ENCODE assay signal across 9 mouse cellular contexts in genomic region chr4:151975441-151975840, GRCm38 (mm10). TPM values are rescaled to one million over a fixed set of nuclear protein-coding genes. Genes with fewer than 3 reads are reported as not detected.
A peak's percentile ranks its signal among the peaks of the same experiment; 100 is the strongest.
DNase-seq lines count a peak whose midpoint lies in the region; ATAC-seq and TF ChIP-seq lines count a peak whose summit lies in the region.
"Had no signal": no experiment of that assay in that cellular context is flagged by ENCODE, and none has a peak within 500 bp of the region (broad histone marks: within the 10 kb centered on the region; RNA-seq: fewer than 3 reads in every experiment).

No protein-coding gene starts in this region.

- H3K27ac ChIP-seq in gastrocnemius, adult 2 months = no peak overlapping the region
- H3K27ac ChIP-seq in midbrain, embryonic 14.5 days (replicated peaks; ENCODE audit: low read depth, low read length) = no peak overlapping the region
- H3K27ac ChIP-seq in midbrain, embryonic 10.5 days (replicated peaks) = no peak overlapping the region
- H3K27ac ChIP-seq: lung, embryonic 15.5 days had no signal

- H3K4me2 ChIP-seq in midbrain, embryonic 14.5 days (ENCODE audit: low read length) = no peak overlapping the region
- H3K4me2 ChIP-seq: lung, embryonic 15.5 days had no signal

- peak; percentile 63 for TF ChIP-seq CTCF in gastrocnemius, adult 2 months (IDR thresholded peaks at IDR 0.05)

- 0 out of 2 replicates have a peak, but pooled peaks cover 2% of the 10 kb centered on the region for H3K4me1 ChIP-seq in midbrain, embryonic 14.5 days (ENCODE audit: control insufficient read depth, insufficient read depth, low read length)
- no peaks in the 10 kb centered on the region for H3K4me1 ChIP-seq in midbrain, embryonic 10.5 days
- H3K4me1 ChIP-seq: lung, embryonic 15.5 days had no signal

- H3K9me3 ChIP-seq in midbrain, embryonic 14.5 days (ENCODE audit: control insufficient read depth, low read length) = no peaks in the 10 kb centered on the region
- no peaks in the 10 kb centered on the region; the same call in 1 of the 2 replicates for H3K9me3 ChIP-seq in midbrain, embryonic 10.5 days (replicated peaks)
- H3K9me3 ChIP-seq: lung, embryonic 15.5 days had no signal

- intact Hi-C loops in gastrocnemius, adult 2 months (cut with DNase I) = no loop called here
- intact Hi-C loops in left cerebral cortex, postnatal 10 days (cut with DNase I) = no loop called here

- ATAC-seq in midbrain, embryonic 14.5 days (ENCODE audit: low FRiP score, low TSS enrichment) = no peak

- 97% methylated on average over 3 of the region's 3 CpGs for WGBS in midbrain, embryonic 14.5 days
- WGBS in midbrain, embryonic 10.5 days = 92% methylated on average over 3 of the region's 3 CpGs

- peaks cover 47% of the 10 kb centered on the region for H3K36me3 ChIP-seq in midbrain, embryonic 14.5 days (ENCODE audit: control insufficient read depth, insufficient read depth, low read length)
- H3K36me3 ChIP-seq in midbrain, embryonic 10.5 days = peaks cover 95% of the 10 kb centered on the region

- no peak overlapping the region for H3K4me3 ChIP-seq in gastrocnemius, adult 2 months
- no peak overlapping the region for H3K4me3 ChIP-seq in midbrain, embryonic 14.5 days (replicated peaks; ENCODE audit: low read depth, low read length)
- H3K4me3 ChIP-seq in midbrain, embryonic 10.5 days = no peak overlapping the region
- H3K4me3 ChIP-seq: lung, embryonic 15.5 days had no signal

- DNase-seq in gastrocnemius, adult 2 months = no peak
- DNase-seq in gastrocnemius, adult 8-10 months (ENCODE audit: low spot score in 2 of 2) = no peak
- DNase-seq in midbrain, embryonic 14.5 days = peak; percentile 55
- DNase-seq in midbrain, embryonic 10.5 days (ENCODE audit: low spot score) = no peak
- DNase-seq in embryo, embryonic 10.5 days (ENCODE audit: low spot score) = peak; percentile 63
- peak; percentile 75 to 90 for DNase-seq in spleen, postnatal 4 days (ENCODE audit: low spot score in 2 of 2)
- no peak for DNase-seq in left cerebral cortex, postnatal 10 days (ENCODE audit: extremely low spot score in 1 of 2, low spot score in 2 of 2)
- DNase-seq in gastrocnemius, adult 18-20 months (ENCODE audit: low spot score) = no peak

- H3K9ac ChIP-seq in midbrain, embryonic 14.5 days (replicated peaks; ENCODE audit: low read length) = no peak overlapping the region
- H3K9ac ChIP-seq: lung, embryonic 15.5 days had no signal

- H3K27me3 ChIP-seq in midbrain, embryonic 14.5 days (ENCODE audit: control insufficient read depth, insufficient read depth, low read length) = no peaks in the 10 kb centered on the region
- H3K27me3 ChIP-seq in midbrain, embryonic 10.5 days (ENCODE audit: low read depth, poor library complexity, severe bottlenecking) = no peaks in the 10 kb centered on the region
- H3K27me3 ChIP-seq: lung, embryonic 15.5 days had no signal

RNA-seq across cellular contexts. Expression of gene Thap3, which starts 13.4 kb away (rescaled TPM):
- 10 to 100 TPM; 31.1 to 32.5 TPM for total RNA-seq in gastrocnemius, adult 2 months (2021)
- 10 to 100 TPM; 30.4 to 33.6 (median 32.1) TPM for total RNA-seq in gastrocnemius, adult 8-10 months (2022)
- 23.1 and 31.2 TPM in 2 replicates for polyA plus RNA-seq in midbrain, embryonic 14.5 days (2014; fragmentation: Nextera tagmentation; extraction: Ambion mirVana)
- polyA plus RNA-seq in midbrain, embryonic 10.5 days (2016; fragmentation: Nextera tagmentation; extraction: Ambion mirVana) = 32.1 and 36.2 TPM in 2 replicates
- 10 to 100 TPM; 18.8 to 21.2 TPM for total RNA-seq in left cerebral cortex, postnatal 10 days (2021)
- total RNA-seq in gastrocnemius, adult 18-20 months (2021) = 10 to 100 TPM; 30.0 to 33.3 TPM

RNA-seq across cellular contexts. Expression of gene Phf13, which starts 20.6 kb away (rescaled TPM):
- total RNA-seq in gastrocnemius, adult 2 months (2021) = 1 to 10 TPM; 4.5 to 4.6 TPM
- total RNA-seq in gastrocnemius, adult 8-10 months (2022) = 1 to 10 TPM; 3.9 to 4.8 (median 4.5) TPM
- polyA plus RNA-seq in midbrain, embryonic 14.5 days (2014; fragmentation: Nextera tagmentation; extraction: Ambion mirVana) = 16.9 and 19.0 TPM in 2 replicates
- 23.9 and 30.4 TPM in 2 replicates for polyA plus RNA-seq in midbrain, embryonic 10.5 days (2016; fragmentation: Nextera tagmentation; extraction: Ambion mirVana)
- total RNA-seq in left cerebral cortex, postnatal 10 days (2021) = 10 to 100 TPM; 14.5 to 16.9 TPM
- 1 to 10 TPM; 4.6 to 4.7 TPM for total RNA-seq in gastrocnemius, adult 18-20 months (2021)

RNA-seq across cellular contexts. Expression of gene Klhl21, which starts 33.2 kb away (rescaled TPM):
- 100 to 1,000 TPM in 1 of 2 experiments, 10 to 100 TPM in 1; 92.5 to 125 TPM for total RNA-seq in gastrocnemius, adult 2 months (2021)
- total RNA-seq in gastrocnemius, adult 8-10 months (2022) = 100 to 1,000 TPM; 125 to 158 (median 140) TPM
- polyA plus RNA-seq in midbrain, embryonic 14.5 days (2014; fragmentation: Nextera tagmentation; extraction: Ambion mirVana) = 1.5 and 1.6 TPM in 2 replicates
- polyA plus RNA-seq in midbrain, embryonic 10.5 days (2016; fragmentation: Nextera tagmentation; extraction: Ambion mirVana) = 6.9 and 8.5 TPM in 2 replicates
- 10 to 100 TPM; 10.2 to 11.2 TPM for total RNA-seq in left cerebral cortex, postnatal 10 days (2021)
- 100 to 1,000 TPM in 1 of 2 experiments, 10 to 100 TPM in 1; 98.5 to 113 TPM for total RNA-seq in gastrocnemius, adult 18-20 months (2021)

RNA-seq across cellular contexts. Expression of gene Dnajc11, which starts 42.0 kb away (rescaled TPM):
- total RNA-seq in gastrocnemius, adult 2 months (2021) = 10 to 100 TPM; 52.8 to 70.8 TPM
- total RNA-seq in gastrocnemius, adult 8-10 months (2022) = 10 to 100 TPM; 38.7 to 58.6 (median 46.5) TPM
- polyA plus RNA-seq in midbrain, embryonic 14.5 days (2014; fragmentation: Nextera tagmentation; extraction: Ambion mirVana) = 69.2 and 75.2 TPM in 2 replicates
- polyA plus RNA-seq in midbrain, embryonic 10.5 days (2016; fragmentation: Nextera tagmentation; extraction: Ambion mirVana) = 107 and 108 TPM in 2 replicates
- 10 to 100 TPM; 55.1 to 70.9 TPM for total RNA-seq in left cerebral cortex, postnatal 10 days (2021)
- total RNA-seq in gastrocnemius, adult 18-20 months (2021) = 10 to 100 TPM; 47.9 to 52.6 TPM

RNA-seq across cellular contexts. Expression of gene Zbtb48, which starts 52.0 kb away (rescaled TPM):
- 1 to 10 TPM; 2.4 to 3.3 TPM for total RNA-seq in gastrocnemius, adult 2 months (2021)
- 1 to 10 TPM; 2.3 to 4.8 (median 3.1) TPM for total RNA-seq in gastrocnemius, adult 8-10 months (2022)
- polyA plus RNA-seq in midbrain, embryonic 14.5 days (2014; fragmentation: Nextera tagmentation; extraction: Ambion mirVana) = 19.7 and 21.8 TPM in 2 replicates
- 18.7 and 25.6 TPM in 2 replicates for polyA plus RNA-seq in midbrain, embryonic 10.5 days (2016; fragmentation: Nextera tagmentation; extraction: Ambion mirVana)
- 10 to 100 TPM; 11.9 to 14.7 TPM for total RNA-seq in left cerebral cortex, postnatal 10 days (2021)
- 1 to 10 TPM; 2.2 to 3.1 TPM for total RNA-seq in gastrocnemius, adult 18-20 months (2021)

Comparison
In these comparisons a context has a peak if more than half of its experiments do, and no peak if none do; other contexts are left out.
1. DNase-seq: peak in midbrain, embryonic 14.5 days (single experiment), embryo, embryonic 10.5 days (single experiment) and spleen, postnatal 4 days (2 of 2); none in gastrocnemius, adult 2 months (single experiment), gastrocnemius, adult 8-10 months (0 of 2), midbrain, embryonic 10.5 days (single experiment), left cerebral cortex, postnatal 10 days (0 of 2) and gastrocnemius, adult 18-20 months (single experiment).
2. RNA of gene Klhl21, which starts 33.2 kb away (total RNA-seq): 125 to 158 TPM in gastrocnemius, adult 8-10 months, 92.5 to 125 TPM in gastrocnemius, adult 2 months and 98.5 to 113 TPM in gastrocnemius, adult 18-20 months; 10.2 to 11.2 TPM in left cerebral cortex, postnatal 10 days; every median in the first group is over 4 times any median in the second.